Mouse (Mus musculus) limb, embryonic 10.5 days (tissue): Measurements from ENCODE around the gene Ndufc2. TPM values are rescaled to one million over a fixed set of nuclear protein-coding genes. Genes with fewer than 3 reads are reported as not detected.
A peak's percentile ranks its signal among the peaks of the same experiment; 100 is the strongest.
"Not testable (repeated sequence)": the region's sequence is repeated elsewhere in the genome, so short reads cannot be mapped to it uniquely, and the experiment has no call there.

Experiments
- DNase-seq: peaks from one replicate; pipeline ENCODE4 v3.0.0-alpha.2; 2017; ENCODE audit warnings: low spot score
- H3K27ac ChIP-seq: fragments of 300-500 bp; sonication (generic); 2 replicates; pipeline ENCODE4 v1.5.1; 2016; ENCODE audit warnings: mild to moderate bottlenecking
- H3K27me3 ChIP-seq: fragments of 300-500 bp; sonication (generic); 2 replicates; pipeline ENCODE4 v1.6.1; 2016; ENCODE audit warnings: low read depth, mild to moderate bottlenecking; ENCODE audit not compliant: poor library complexity, severe bottlenecking
- H3K36me3 ChIP-seq: fragments of 300-500 bp; sonication (generic); 2 replicates; pipeline ENCODE4 v1.6.1; 2016; ENCODE audit warnings: mild to moderate bottlenecking, moderate library complexity
- H3K4me1 ChIP-seq: fragments of 300-500 bp; sonication (generic); 2 replicates; pipeline ENCODE4 v1.6.1; 2016
- H3K4me3 ChIP-seq: fragments of 300-500 bp; sonication (generic); 2 replicates; pipeline ENCODE4 v1.5.1; 2016; ENCODE audit warnings: mild to moderate bottlenecking, moderate library complexity
- H3K9me3 ChIP-seq: fragments of 300-500 bp; sonication (generic); replicated peaks from 2 replicates; pipeline ENCODE4 v1.6.1; 2016; ENCODE audit warnings: mild to moderate bottlenecking
- WGBS: fragments of 180-500 bp; shearing (Covaris S2); methylation state at CpG from one replicate; pipeline ENCODE4 v1.1.7; 2016; 5-methylcytosine and 5-hydroxymethylcytosine counted together
- polyA plus RNA-seq: library from polyadenylated mRNA; unstranded; fragments of >200 nt; fragmentation: Nextera tagmentation; extraction: Ambion mirVana; gene quantifications from 2 replicates; pipeline ENCODE4 v1.2.1, GENCODE M21; 2016

Ndufc2 gene
- polyA plus RNA-seq, 1 experiment from 2014 or later: 305 TPM

DNA sequence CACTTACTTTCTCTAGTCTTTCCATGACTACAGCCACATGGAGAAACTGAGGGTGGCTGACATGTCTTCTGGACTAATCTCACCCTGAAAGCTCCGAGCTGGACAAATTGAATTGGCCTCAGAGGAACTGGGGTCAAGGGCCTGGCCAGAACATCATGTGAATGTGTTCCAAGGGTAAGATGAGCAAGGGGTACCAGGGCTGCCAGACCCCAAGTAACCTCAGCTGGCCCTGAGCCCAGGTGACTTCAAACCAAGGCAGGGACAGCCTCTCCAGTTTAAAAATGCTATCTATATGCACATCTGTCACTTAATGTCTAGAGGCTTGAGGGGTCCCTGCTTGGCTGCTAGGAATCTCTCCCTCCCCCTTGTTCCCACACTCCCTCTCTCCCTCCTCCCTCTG is 20.6 kb downstream of the Ndufc2 start:
- Histone ChIP-seq H3K27me3 (no peaks in the 10 kb centered on the region), H3K4me1 (peaks cover 6% of the 10 kb centered on the region), H3K9me3 (no peaks in the 10 kb centered on the region), H3K27ac (no peak overlapping the region), H3K4me3 (no peak overlapping the region), H3K36me3 (no peaks in the 10 kb centered on the region)
- WGBS: 77% methylated on average over 1 of the region's 1 CpGs
- DNase-seq: no peak

GRCm38 (mm10) chr7:97420958-97421651 is 21.3 kb downstream of the Ndufc2 start:
- no peak overlapping the region for H3K4me3 ChIP-seq
- DNase-seq: no peak
- no peaks in the 10 kb centered on the region for H3K27me3 ChIP-seq
- WGBS: 88% methylated on average over 8 of the region's 8 CpGs
- no peak overlapping the region for H3K27ac ChIP-seq
- peaks cover 4% of the 10 kb centered on the region for H3K4me1 ChIP-seq
- H3K36me3 ChIP-seq: no peaks in the 10 kb centered on the region
- no peaks in the 10 kb centered on the region for H3K9me3 ChIP-seq

GRCm38 (mm10) chr7:97423754-97424153 is 24.0 kb downstream of the Ndufc2 start:
- no peak overlapping the region for H3K4me3 ChIP-seq
- no peaks in the 10 kb centered on the region for H3K36me3 ChIP-seq
- no peak overlapping the region for H3K27ac ChIP-seq
- peaks cover 4% of the 10 kb centered on the region for H3K4me1 ChIP-seq
- no peak for DNase-seq
- no peaks in the 10 kb centered on the region for H3K9me3 ChIP-seq
- no peaks in the 10 kb centered on the region for H3K27me3 ChIP-seq
- 74% methylated on average over 5 of the region's 5 CpGs for WGBS

DNA sequence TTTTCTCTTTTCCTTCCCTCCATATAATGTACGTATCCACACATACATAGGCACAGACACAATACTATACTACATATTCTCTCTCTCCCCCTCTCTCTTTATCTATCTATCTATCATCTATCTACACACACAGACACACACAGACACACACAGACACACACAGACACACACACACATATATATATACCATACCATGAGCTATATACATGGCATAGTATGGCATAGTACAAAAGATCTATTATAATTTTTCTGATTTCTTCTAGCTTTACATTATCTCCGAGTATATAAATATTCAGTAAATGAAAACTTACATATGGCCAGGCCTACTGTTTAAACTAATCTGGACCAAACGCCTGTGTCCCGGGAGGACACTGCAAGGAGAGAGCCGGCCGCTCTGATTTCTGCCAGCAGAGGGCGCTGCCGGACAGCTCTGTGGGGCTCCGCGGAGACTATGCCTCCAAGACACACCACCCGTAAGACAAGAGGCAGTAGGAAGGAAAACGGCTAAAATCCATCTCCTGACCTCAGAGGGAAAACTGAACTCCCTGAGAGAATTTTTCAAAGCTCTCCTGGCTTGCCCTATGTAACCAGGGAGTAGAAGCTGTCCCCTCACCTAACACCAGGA is 24.9 kb downstream of the Ndufc2 start:
- Histone ChIP-seq H3K4me3 (0 out of 2 replicates have a peak overlapping the region, but pooled peaks have one; percentile 13), H3K36me3 (no peaks in the 10 kb centered on the region), H3K9me3 (no peaks in the 10 kb centered on the region), H3K27ac (no peak overlapping the region), H3K4me1 (peaks cover 12% of the 10 kb centered on the region), H3K27me3 (no peaks in the 10 kb centered on the region)
- WGBS: 9% methylated on average over 12 of the region's 12 CpGs
- peak; percentile 97 for DNase-seq

DNA sequence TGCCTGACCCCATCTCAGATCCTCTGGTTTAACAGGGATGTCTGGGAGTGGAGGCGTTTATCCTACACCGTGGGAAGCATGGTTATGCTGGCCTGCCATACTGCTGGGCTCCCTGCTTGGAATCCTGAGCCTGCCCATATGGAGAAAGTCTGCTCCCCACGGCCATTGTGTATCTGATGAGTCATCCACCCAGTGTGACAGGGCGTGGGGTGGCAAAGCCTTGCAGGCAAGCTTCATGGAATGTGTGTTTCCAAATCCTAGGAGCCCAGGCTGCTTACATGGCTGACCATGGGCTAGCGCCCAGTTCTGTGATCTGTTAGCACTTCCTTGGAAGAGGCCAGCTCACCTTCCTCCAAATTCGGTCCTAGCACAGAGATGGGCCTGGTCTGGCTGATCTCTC is 26.8 kb downstream of the Ndufc2 start:
- 75% methylated on average over 6 of the region's 6 CpGs for WGBS
- Histone ChIP-seq H3K27me3 (no peaks in the 10 kb centered on the region), H3K9me3 (no peaks in the 10 kb centered on the region), H3K4me3 (no peak overlapping the region), H3K27ac (no peak overlapping the region), H3K36me3 (no peaks in the 10 kb centered on the region), H3K4me1 (peaks cover 18% of the 10 kb centered on the region)
- no peak for DNase-seq

DNA sequence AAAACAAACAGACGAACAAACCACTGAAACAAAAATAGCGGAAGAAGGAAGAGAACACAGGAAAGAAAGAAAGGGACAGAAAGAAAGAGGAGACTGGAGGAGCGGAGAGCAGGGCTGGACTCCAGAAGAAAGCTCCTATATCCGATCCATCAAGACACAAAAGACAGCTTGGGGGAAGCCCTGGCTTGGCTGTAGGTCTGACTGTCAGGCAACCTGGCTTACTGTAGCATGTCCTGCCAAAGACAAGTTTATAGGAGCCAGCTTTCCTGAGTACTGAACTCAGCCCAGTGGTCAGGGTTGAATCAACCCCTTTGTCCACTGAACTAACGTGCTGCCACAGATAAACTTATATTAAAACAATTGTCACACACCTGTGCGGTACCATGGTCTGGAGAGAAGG is 27.5 kb downstream of the Ndufc2 start:
- H3K9me3 ChIP-seq: no peaks in the 10 kb centered on the region
- H3K4me1 ChIP-seq: peaks cover 18% of the 10 kb centered on the region
- no peak for DNase-seq
- H3K4me3 ChIP-seq: no peak overlapping the region
- no peaks in the 10 kb centered on the region for H3K27me3 ChIP-seq
- H3K27ac ChIP-seq: no peak overlapping the region
- no peaks in the 10 kb centered on the region for H3K36me3 ChIP-seq
- WGBS: 83% methylated on average over 6 of the region's 6 CpGs

DNA sequence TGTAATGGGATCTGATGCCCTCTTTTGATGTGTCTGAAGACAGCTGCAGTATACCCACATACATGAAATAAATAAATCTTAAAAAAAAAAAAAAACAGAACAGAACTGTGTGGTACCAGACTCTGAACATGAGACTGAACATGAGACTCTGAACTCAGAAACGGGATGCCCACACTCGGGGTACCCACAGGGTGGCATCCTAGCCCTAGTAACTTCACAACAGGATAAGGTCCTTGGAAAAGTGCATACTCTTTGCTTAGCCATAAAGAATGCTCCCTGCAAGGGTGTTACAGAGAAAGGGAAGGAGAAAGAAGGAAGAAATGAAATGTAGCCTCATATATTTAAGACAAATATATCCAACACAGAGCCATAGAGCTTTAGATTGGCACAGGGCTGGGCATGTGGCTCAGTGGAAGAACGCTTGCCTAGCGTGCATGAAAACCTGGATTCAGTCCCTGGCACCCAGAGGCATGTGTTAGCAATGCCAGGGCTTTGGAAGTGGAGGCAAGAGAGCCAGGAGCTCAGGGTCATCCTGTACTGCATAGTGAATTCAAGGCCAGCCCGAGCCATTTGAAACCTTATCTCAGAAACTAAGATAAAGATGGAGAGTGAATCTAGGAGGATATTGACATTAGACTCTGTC is 28.1 kb downstream of the Ndufc2 start:
- Histone ChIP-seq H3K9me3 (no peaks in the 10 kb centered on the region), H3K4me1 (peaks cover 18% of the 10 kb centered on the region), H3K36me3 (no peaks in the 10 kb centered on the region), H3K27me3 (no peaks in the 10 kb centered on the region), H3K4me3 (no peak overlapping the region), H3K27ac (no peak overlapping the region)
- 85% methylated on average over 5 of the region's 5 CpGs for WGBS
- no peak for DNase-seq

DNA sequence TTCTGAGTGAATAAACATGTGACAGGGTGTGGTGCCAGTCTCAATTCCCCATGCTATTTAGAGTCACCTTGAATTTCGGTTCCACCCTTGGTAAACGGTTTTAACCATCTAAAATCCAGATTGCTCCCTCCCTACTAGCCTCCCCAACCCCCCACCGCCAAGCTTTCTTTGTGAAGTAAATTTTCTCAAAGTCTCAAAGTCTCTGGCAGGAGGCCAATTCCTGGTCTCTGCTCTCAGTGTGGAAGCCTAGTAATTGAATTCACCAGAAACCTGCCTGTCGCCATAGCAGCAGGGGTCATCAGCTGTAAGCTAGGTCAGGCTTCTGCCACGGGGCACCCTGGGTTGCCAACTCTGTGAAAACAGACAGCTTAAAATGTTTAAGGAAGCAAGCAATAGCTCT is 29.9 kb downstream of the Ndufc2 start:
- peak; percentile 57 for DNase-seq
- no peaks in the 10 kb centered on the region for H3K27me3 ChIP-seq
- no peaks in the 10 kb centered on the region for H3K9me3 ChIP-seq
- no peak overlapping the region for H3K4me3 ChIP-seq
- WGBS: 14% methylated on average over 5 of the region's 5 CpGs
- H3K27ac ChIP-seq: peak overlapping the region; percentile 58
- H3K36me3 ChIP-seq: no peaks in the 10 kb centered on the region
- H3K4me1 ChIP-seq: peaks cover 18% of the 10 kb centered on the region

DNA sequence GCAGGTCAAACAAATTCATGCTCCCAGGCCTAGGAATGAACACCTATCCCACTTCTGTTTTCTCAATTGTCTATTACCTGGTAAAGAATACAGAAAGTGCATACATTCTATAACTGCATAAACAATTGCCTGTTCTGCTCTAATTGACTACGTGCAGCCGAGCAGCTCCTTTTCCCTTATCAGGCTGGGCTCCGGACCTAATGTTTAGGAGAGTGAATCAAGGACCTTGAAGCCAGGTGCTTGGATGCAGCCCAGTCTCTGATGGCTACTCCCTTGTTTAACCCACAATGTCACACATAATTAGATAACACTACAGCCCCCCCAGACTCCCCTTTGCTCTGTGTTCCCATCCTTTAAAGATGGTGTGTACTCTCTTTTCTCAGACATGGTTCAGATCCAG is 33.7 kb downstream of the Ndufc2 start:
- not testable (repeated sequence) for H3K9me3 ChIP-seq, H3K36me3 ChIP-seq, H3K27me3 ChIP-seq, DNase-seq, H3K4me3 ChIP-seq, H3K27ac ChIP-seq
- peaks cover 22% of the 10 kb centered on the region for H3K4me1 ChIP-seq
- WGBS: 85% methylated on average over 3 of the region's 3 CpGs

GRCm38 (mm10) chr7:97434517-97434916 is 34.7 kb downstream of the Ndufc2 start:
- H3K27ac ChIP-seq: no peak overlapping the region
- H3K36me3 ChIP-seq: no peaks in the 10 kb centered on the region
- no peak for DNase-seq
- no peak overlapping the region for H3K4me3 ChIP-seq
- H3K27me3 ChIP-seq: no peaks in the 10 kb centered on the region
- 92% methylated on average over 10 of the region's 10 CpGs for WGBS
- H3K9me3 ChIP-seq: no peaks in the 10 kb centered on the region
- H3K4me1 ChIP-seq: peaks cover 17% of the 10 kb centered on the region

GRCm38 (mm10) chr7:97438986-97439385 is 39.2 kb downstream of the Ndufc2 start:
- Histone ChIP-seq H3K36me3 (no peaks in the 10 kb centered on the region), H3K4me3 (no peak overlapping the region), H3K4me1 (peaks cover 9% of the 10 kb centered on the region; the same call in 1 of the 2 replicates), H3K27ac (no peak overlapping the region), H3K27me3 (no peaks in the 10 kb centered on the region), H3K9me3 (no peaks in the 10 kb centered on the region)
- DNase-seq: no peak

DNA sequence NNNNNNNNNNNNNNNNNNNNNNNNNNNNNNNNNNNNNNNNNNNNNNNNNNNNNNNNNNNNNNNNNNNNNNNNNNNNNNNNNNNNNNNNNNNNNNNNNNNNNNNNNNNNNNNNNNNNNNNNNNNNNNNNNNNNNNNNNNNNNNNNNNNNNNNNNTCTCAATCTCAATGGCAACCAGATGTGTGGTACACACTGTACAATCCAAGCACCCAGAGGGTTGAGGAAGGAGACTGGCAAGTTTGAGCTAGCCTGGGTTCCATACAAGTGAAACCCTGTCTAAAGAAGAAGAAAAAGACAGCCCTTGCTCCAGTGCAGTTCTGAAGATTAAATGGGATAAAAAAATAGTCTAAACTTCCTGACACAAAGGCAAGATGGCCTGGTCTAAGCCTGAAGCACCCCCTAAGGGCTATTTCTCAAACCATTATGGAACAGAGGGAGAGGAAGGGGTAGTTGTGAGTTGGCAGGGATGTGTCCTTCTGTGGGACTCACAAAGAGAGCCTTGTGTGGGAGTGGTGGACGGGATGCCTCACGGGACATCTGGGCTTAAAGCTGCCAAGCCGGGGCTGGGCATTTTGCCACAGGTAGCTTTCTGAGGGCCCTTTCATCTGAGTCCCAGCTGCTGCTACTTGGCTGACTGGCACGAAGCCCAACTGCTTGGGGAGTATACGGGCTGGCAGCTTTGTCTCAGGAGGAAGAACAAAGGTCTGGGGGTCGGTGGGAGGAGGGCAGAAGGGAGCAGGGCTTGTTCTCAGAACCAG is 46.5 kb downstream of the Ndufc2 start:
- WGBS: 76% methylated on average over 6 of the region's 6 CpGs
- Histone ChIP-seq H3K27ac (no peak overlapping the region), H3K36me3 (no peaks in the 10 kb centered on the region), H3K4me3 (no peak overlapping the region), H3K27me3 (no peaks in the 10 kb centered on the region), H3K9me3 (no peaks in the 10 kb centered on the region), H3K4me1 (no peaks in the 10 kb centered on the region)
- no peak for DNase-seq

DNA sequence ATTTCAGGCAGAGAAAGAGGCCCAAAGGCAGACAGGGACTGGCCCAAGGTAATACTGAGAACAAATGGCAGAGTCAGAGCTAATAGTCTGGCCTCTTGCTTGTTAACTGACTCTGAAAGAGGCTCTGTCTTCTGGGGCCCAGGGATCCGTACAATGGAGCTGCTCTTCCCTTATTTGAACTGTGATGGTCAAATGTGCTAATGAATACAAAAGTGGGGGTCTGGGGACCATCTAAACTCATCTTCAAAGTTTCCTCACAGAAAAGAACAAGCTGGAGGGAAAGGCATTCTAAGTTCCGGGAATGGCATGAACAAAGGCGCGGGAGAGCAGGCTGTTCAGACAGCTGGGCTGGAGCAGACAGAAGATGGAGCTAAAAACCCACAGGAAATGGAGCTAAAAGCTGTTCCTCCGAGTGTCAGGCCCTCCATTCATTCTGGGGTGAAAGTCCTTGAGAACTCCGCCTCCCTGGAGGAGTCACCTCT is 47.3 kb downstream of the Ndufc2 start:
- H3K36me3 ChIP-seq: no peaks in the 10 kb centered on the region
- H3K9me3 ChIP-seq: no peaks in the 10 kb centered on the region
- no peak for DNase-seq
- WGBS: 74% methylated on average over 6 of the region's 6 CpGs
- no peaks in the 10 kb centered on the region for H3K4me1 ChIP-seq
- H3K27me3 ChIP-seq: no peaks in the 10 kb centered on the region
- no peak overlapping the region for H3K27ac ChIP-seq
- H3K4me3 ChIP-seq: no peak overlapping the region
